Mouse (Mus musculus): Measurements from ENCODE around the gene Chrng. TPM values are rescaled to one million over a fixed set of nuclear protein-coding genes. Genes with fewer than 3 reads are reported as not detected.

Gene Chrng
- total RNA-seq, 4 experiments from 2014 or later = not detected

- no peak for DNase-seq (ENCODE audit: low spot score in 2 of 2)
Observed at GRCm38 (mm10) chr1:87198119-87199065, 6.1 kb upstream of the Chrng start.

GRCm38 (mm10) chr1:87200811-87201210, 3.6 kb upstream of the Chrng start:
- DNase-seq (ENCODE audit: low spot score in 2 of 2) = no peak

- no peak for DNase-seq (ENCODE audit: low spot score in 2 of 2)
Observed at GRCm38 (mm10) chr1:87201848-87202247, 2.6 kb upstream of the Chrng start.

GRCm38 (mm10) chr1:87203779-87204178, 678 bp upstream of the Chrng start:
- no peak for DNase-seq (ENCODE audit: low spot score in 2 of 2)

- DNase-seq (ENCODE audit: low spot score in 2 of 2) = no peak
Observed at GRCm38 (mm10) chr1:87205038-87205437, 581 bp downstream of the Chrng start.

GRCm38 (mm10) chr1:87205502-87205901, 1.0 kb downstream of the Chrng start:
- no peak for DNase-seq (ENCODE audit: low spot score in 2 of 2)

- DNase-seq (ENCODE audit: low spot score in 2 of 2) = no peak
Observed at GRCm38 (mm10) chr1:87206339-87206738, 1.9 kb downstream of the Chrng start.

- DNase-seq (ENCODE audit: low spot score in 2 of 2) = no peak
Observed at GRCm38 (mm10) chr1:87211431-87211830, 7.0 kb downstream of the Chrng start.

GRCm38 (mm10) chr1:87213735-87214704, 9.6 kb downstream of the Chrng start, which contains the start of gene Eif4e2:
Gene Eif4e2 (plus strand): TSS chr1:87213914.
- peak; percentile 80 to 90 for DNase-seq (ENCODE audit: low spot score in 2 of 2)

GRCm38 (mm10) chr1:87214748-87215147, 10.3 kb downstream of the Chrng start:
- no peak for DNase-seq (ENCODE audit: low spot score in 2 of 2)

GRCm38 (mm10) chr1:87217938-87218337, 13.5 kb downstream of the Chrng start:
- no peak for DNase-seq (ENCODE audit: low spot score in 2 of 2)

GRCm38 (mm10) chr1:87225739-87226138, 21.3 kb downstream of the Chrng start:
- DNase-seq (ENCODE audit: low spot score in 2 of 2) = no peak

- no peak for DNase-seq (ENCODE audit: low spot score in 2 of 2)
Observed at GRCm38 (mm10) chr1:87226409-87227159, 22.1 kb downstream of the Chrng start.

- no peak for DNase-seq (ENCODE audit: low spot score in 2 of 2)
Observed at GRCm38 (mm10) chr1:87227160-87227550, 22.7 kb downstream of the Chrng start.

GRCm38 (mm10) chr1:87230606-87231005, 26.1 kb downstream of the Chrng start:
- DNase-seq (ENCODE audit: low spot score in 2 of 2) = no peak

GRCm38 (mm10) chr1:87232197-87232596, 27.7 kb downstream of the Chrng start:
- no peak for DNase-seq (ENCODE audit: low spot score in 2 of 2)

GRCm38 (mm10) chr1:87239056-87239455, 34.6 kb downstream of the Chrng start:
- DNase-seq (ENCODE audit: low spot score in 2 of 2) = no peak

- no peak for DNase-seq (ENCODE audit: low spot score in 2 of 2)
Observed at GRCm38 (mm10) chr1:87243021-87243420, 38.6 kb downstream of the Chrng start.

GRCm38 (mm10) chr1:87245430-87245829, 41.0 kb downstream of the Chrng start:
- no peak for DNase-seq (ENCODE audit: low spot score in 2 of 2)

GRCm38 (mm10) chr1:87245929-87246815, 41.7 kb downstream of the Chrng start:
- peak; percentile 39 to 80 for DNase-seq (ENCODE audit: low spot score in 2 of 2)
